Mouse (Mus musculus): ENCODE results near the gene Osbpl3.

The Osbpl3 gene

GRCm38 (mm10) chr6:50412174-50412573 lies 43.8 kb downstream of the Osbpl3 start:
- intact Hi-C loops (cut with DNase I), result loop anchor here (5.0 kb wide), 1 partner anchor 45 kb away; the partner anchor contains the start of gene Osbpl3

- intact Hi-C loops (cut with DNase I), result no loop called here
Observed at GRCm38 (mm10) chr6:50404698-50405097, 51.3 kb downstream of the Osbpl3 start.

GRCm38 (mm10) chr6:50403524-50403923 lies 52.5 kb downstream of the Osbpl3 start:
- intact Hi-C loops (cut with DNase I), result no loop called here

GRCm38 (mm10) chr6:50402872-50403271 lies 53.1 kb downstream of the Osbpl3 start:
- intact Hi-C loops (cut with DNase I), result no loop called here

- intact Hi-C loops (cut with DNase I), result no loop called here
Observed at GRCm38 (mm10) chr6:50400234-50400633, 55.8 kb downstream of the Osbpl3 start.

- intact Hi-C loops (cut with DNase I), result no loop called here
Observed at GRCm38 (mm10) chr6:50399427-50400195, 56.4 kb downstream of the Osbpl3 start.

- intact Hi-C loops (cut with DNase I), result no loop called here
Observed at GRCm38 (mm10) chr6:50398324-50398723, 57.7 kb downstream of the Osbpl3 start.

- intact Hi-C loops (cut with DNase I), result no loop called here
Observed at GRCm38 (mm10) chr6:50397116-50397515, 58.9 kb downstream of the Osbpl3 start.

- intact Hi-C loops (cut with DNase I), result no loop called here
Observed at GRCm38 (mm10) chr6:50395641-50396312, 60.2 kb downstream of the Osbpl3 start.

- intact Hi-C loops (cut with DNase I), result no loop called here
Observed at GRCm38 (mm10) chr6:50394432-50394831, 61.6 kb downstream of the Osbpl3 start.

- intact Hi-C loops (cut with DNase I), result no loop called here
Observed at GRCm38 (mm10) chr6:50393960-50394359, 62.0 kb downstream of the Osbpl3 start.

GRCm38 (mm10) chr6:50391951-50392350 lies 64.0 kb downstream of the Osbpl3 start:
- intact Hi-C loops (cut with DNase I), result no loop called here

GRCm38 (mm10) chr6:50390313-50390712 lies 65.7 kb downstream of the Osbpl3 start:
- intact Hi-C loops (cut with DNase I), result no loop called here

GRCm38 (mm10) chr6:50387629-50388028 lies 68.4 kb downstream of the Osbpl3 start:
- intact Hi-C loops (cut with DNase I), result no loop called here

GRCm38 (mm10) chr6:50386497-50386896 lies 69.5 kb downstream of the Osbpl3 start:
- intact Hi-C loops (cut with DNase I), result no loop called here

GRCm38 (mm10) chr6:50385451-50386013 lies 70.5 kb downstream of the Osbpl3 start:
- intact Hi-C loops (cut with DNase I), result no loop called here

GRCm38 (mm10) chr6:50382711-50383110 lies 73.3 kb downstream of the Osbpl3 start:
- intact Hi-C loops (cut with DNase I), result no loop called here

- intact Hi-C loops (cut with DNase I), result no loop called here
Observed at GRCm38 (mm10) chr6:50382196-50382595, 73.8 kb downstream of the Osbpl3 start.

- intact Hi-C loops (cut with DNase I), result no loop called here
Observed at GRCm38 (mm10) chr6:50381504-50382091, 74.4 kb downstream of the Osbpl3 start.

GRCm38 (mm10) chr6:50379740-50380139 lies 76.3 kb downstream of the Osbpl3 start:
- intact Hi-C loops (cut with DNase I), result no loop called here

- intact Hi-C loops (cut with DNase I), result no loop called here
Observed at GRCm38 (mm10) chr6:50379136-50379535, 76.9 kb downstream of the Osbpl3 start.
